Mouse (Mus musculus): Measurements from ENCODE around the gene Igfbp7.

DNA sequence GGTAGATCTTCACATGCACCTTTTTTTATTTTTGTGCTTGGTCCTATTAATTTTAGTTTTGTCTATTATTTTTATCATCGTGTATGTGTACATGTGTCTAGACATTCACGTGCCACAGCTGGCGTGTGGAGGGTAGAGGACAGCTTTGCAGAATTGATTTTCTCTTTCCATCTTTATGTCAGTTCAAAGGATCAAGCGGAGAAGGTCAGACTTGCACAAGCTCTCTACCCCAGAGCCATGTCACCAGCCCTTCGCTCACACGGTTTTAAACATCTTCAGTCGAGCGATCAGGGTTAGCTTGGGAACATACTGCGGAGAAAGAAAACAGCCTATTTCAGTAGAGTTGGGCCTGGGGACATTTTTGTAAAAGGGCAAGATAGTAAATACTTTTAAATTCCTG, 23.2 kb upstream of the Igfbp7 start:
- no peak for TF ChIP-seq POLR2A (IDR thresholded peaks at IDR 0.05; ENCODE audit: low read depth, low read length)
- no peak for TF ChIP-seq CTCF (conservative IDR thresholded peaks at IDR 0.05 in 1 of 2, IDR thresholded peaks at IDR 0.05 in 1 of 2; ENCODE audit: low read depth in 2 of 2, low read length in 2 of 2)
- no peak for TF ChIP-seq ZC3H11A (IDR thresholded peaks at IDR 0.05; ENCODE audit: low read depth, low read length)
- no peak for TF ChIP-seq ZKSCAN1 (IDR thresholded peaks at IDR 0.05; ENCODE audit: borderline replicate concordance, low read depth, low read length)
- TF ChIP-seq E2F4 (IDR thresholded peaks at IDR 0.05; ENCODE audit: insufficient replicate concordance, low read depth, low read length), result no peak
- no peak for TF ChIP-seq MAZ (IDR thresholded peaks at IDR 0.05; ENCODE audit: low read depth, low read length)
- TF ChIP-seq POLR2AphosphoS2 (IDR thresholded peaks at IDR 0.05; ENCODE audit: low read depth, low read length), result no peak
- TF ChIP-seq ZMIZ1 (IDR thresholded peaks at IDR 0.05; ENCODE audit: low read depth, low read length), result no peak
- TF ChIP-seq TCF12 (IDR thresholded peaks at IDR 0.05; ENCODE audit: low read depth, low read length), result no peak
- TF ChIP-seq JUND (conservative IDR thresholded peaks at IDR 0.05; ENCODE audit: low read depth, low read length), result no peak
- TF ChIP-seq TBP (conservative IDR thresholded peaks at IDR 0.05; ENCODE audit: low read depth, low read length), result no peak
- no peak for TF ChIP-seq RAD21 (IDR thresholded peaks at IDR 0.05; ENCODE audit: low read depth, low read length)
- no peak for TF ChIP-seq ZNF384 (IDR thresholded peaks at IDR 0.05; ENCODE audit: low read depth, low read length)
- no peak for TF ChIP-seq ELF1 (IDR thresholded peaks at IDR 0.05; ENCODE audit: low read depth, low read length)

Measured in CH12.LX (cell line).